Mouse (Mus musculus) ovary, postnatal 14 days (tissue): ENCODE measurements around the gene Zfp280d.
A peak's percentile ranks its signal among the peaks of the same experiment; 100 is the strongest.
"Not testable (repeated sequence)": the region's sequence is repeated elsewhere in the genome, so short reads cannot be mapped to it uniquely, and the experiment has no call there.

Experiments
- DNase-seq: peaks from one replicate; pipeline ENCODE4 v3.0.0; 2022; ENCODE audit warnings: low spot score

Gene Zfp280d

GRCm38 (mm10) chr9:72374074-72374473 lies 99.4 kb downstream of the Zfp280d start:
- DNase-seq, result no peak

- DNase-seq, result no peak
Observed at GRCm38 (mm10) chr9:72374996-72375395, 100.3 kb downstream of the Zfp280d start.

GRCm38 (mm10) chr9:72375639-72376038 lies 101.0 kb downstream of the Zfp280d start:
- DNase-seq, result no peak

- no peak for DNase-seq
Observed at GRCm38 (mm10) chr9:72385786-72386185, 111.1 kb downstream of the Zfp280d start.

GRCm38 (mm10) chr9:72388934-72389333 lies 114.3 kb downstream of the Zfp280d start:
- DNase-seq, result no peak

- no peak for DNase-seq
Observed at GRCm38 (mm10) chr9:72389431-72390002, 114.9 kb downstream of the Zfp280d start.

GRCm38 (mm10) chr9:72390321-72391077 lies 115.8 kb downstream of the Zfp280d start:
- no peak for DNase-seq

- DNase-seq, result no peak
Observed at GRCm38 (mm10) chr9:72392686-72393085, 118.0 kb downstream of the Zfp280d start.

GRCm38 (mm10) chr9:72393238-72393637 lies 118.6 kb downstream of the Zfp280d start:
- no peak for DNase-seq

GRCm38 (mm10) chr9:72393869-72394341 lies 119.2 kb downstream of the Zfp280d start:
- no peak for DNase-seq

- DNase-seq, result no peak
Observed at GRCm38 (mm10) chr9:72400121-72400520, 125.5 kb downstream of the Zfp280d start.

- DNase-seq, result not testable (repeated sequence)
Observed at GRCm38 (mm10) chr9:72401769-72402168, 127.1 kb downstream of the Zfp280d start.

GRCm38 (mm10) chr9:72403421-72403820 lies 128.8 kb downstream of the Zfp280d start:
- DNase-seq, result no peak

GRCm38 (mm10) chr9:72404446-72404845 lies 129.8 kb downstream of the Zfp280d start:
- DNase-seq, result no peak

- DNase-seq, result no peak
Observed at GRCm38 (mm10) chr9:72404934-72405333, 130.3 kb downstream of the Zfp280d start.

- DNase-seq, result no peak
Observed at GRCm38 (mm10) chr9:72405882-72406638, 131.4 kb downstream of the Zfp280d start.

- peak; percentile 73 for DNase-seq
Observed at GRCm38 (mm10) chr9:72408131-72408586, 133.5 kb downstream of the Zfp280d start.

- DNase-seq, result no peak
Observed at GRCm38 (mm10) chr9:72409381-72410225, 134.9 kb downstream of the Zfp280d start.

- DNase-seq, result no peak
Observed at GRCm38 (mm10) chr9:72411746-72412145, 137.1 kb downstream of the Zfp280d start.
